Mouse (Mus musculus) c-Kit-positive CD71-positive TER-119-negative erythroid progenitor cells, embryonic 14.5 days (primary cell): ENCODE measurements around the gene Abcb4.
"Not testable (repeated sequence)": the region's sequence is repeated elsewhere in the genome, so short reads cannot be mapped to it uniquely, and the experiment has no call there.

Experiments
- DNase-seq: peaks from one replicate; pipeline ENCODE4 v3.0.0-alpha.2; 2013; ENCODE audit warnings: low read depth

The Abcb4 gene

GRCm38 (mm10) chr5:8999108-8999507 is 105.6 kb downstream of the Abcb4 start:
- DNase-seq = no peak

- DNase-seq = not testable (repeated sequence)
These were observed 106.5 kb downstream of the Abcb4 start for GRCm38 (mm10) chr5:9000006-9000405.

- not testable (repeated sequence) for DNase-seq
These were observed 113.1 kb downstream of the Abcb4 start for GRCm38 (mm10) chr5:9006585-9006984.
